Mouse (Mus musculus) adipocyte (in vitro differentiated cells): Measurements from ENCODE around the gene Ltb4r2.

Experiments used
- DNase-seq: peaks from one replicate; pipeline ENCODE4 v3.0.0-alpha.2; 2016; ENCODE audit warnings: low spot score

Gene Ltb4r2

DNA sequence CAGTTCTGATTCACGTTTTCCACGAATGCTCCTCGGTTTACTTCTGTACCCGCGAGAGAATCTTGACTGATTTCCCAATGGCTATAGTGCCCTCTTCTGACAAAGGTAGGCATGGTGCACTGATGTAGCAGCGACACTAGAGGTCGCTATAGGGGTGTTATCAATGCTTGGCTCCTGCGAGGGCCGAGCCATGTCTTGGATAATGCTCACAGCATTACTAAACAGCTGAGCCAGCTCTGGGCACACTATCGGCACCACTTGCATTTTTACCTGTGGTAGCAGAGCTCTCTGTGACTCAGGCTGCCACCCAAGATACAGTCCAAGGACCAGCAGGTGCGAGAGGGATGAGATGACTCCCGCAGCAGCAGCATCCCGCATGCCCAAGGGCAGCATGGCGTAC, 20.1 kb downstream of the Ltb4r2 start:
- DNase-seq = peak; percentile 83

DNA sequence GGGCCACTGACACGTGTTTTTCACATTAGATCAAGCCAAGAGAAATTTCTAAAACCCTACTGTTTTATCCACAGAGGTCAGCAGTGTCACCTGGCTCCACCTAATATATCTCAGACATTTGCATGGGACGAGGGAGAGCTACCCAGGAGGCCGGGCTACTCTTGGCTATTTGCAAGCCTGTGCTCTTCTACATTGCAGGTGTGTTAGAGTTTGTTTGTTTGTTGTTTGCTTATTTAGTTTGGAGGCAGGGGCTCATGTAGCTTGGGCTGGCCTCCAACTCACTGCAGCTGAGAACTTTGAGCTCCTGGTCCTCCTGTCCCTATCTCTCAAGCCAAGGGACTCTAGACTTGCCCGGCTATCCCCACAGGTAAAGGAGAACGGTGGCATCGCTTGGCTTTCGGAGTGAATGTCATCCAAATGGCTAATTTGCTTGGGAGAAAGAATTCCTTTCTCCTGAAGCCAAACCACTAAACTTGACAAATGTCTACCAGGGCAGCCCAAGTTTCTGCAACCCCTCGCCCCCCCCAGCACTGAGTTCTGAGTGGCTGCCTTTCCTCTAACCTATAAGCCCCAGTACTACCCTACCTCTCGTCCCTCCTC, 21.2 kb downstream of the Ltb4r2 start:
- DNase-seq = no peak

DNA sequence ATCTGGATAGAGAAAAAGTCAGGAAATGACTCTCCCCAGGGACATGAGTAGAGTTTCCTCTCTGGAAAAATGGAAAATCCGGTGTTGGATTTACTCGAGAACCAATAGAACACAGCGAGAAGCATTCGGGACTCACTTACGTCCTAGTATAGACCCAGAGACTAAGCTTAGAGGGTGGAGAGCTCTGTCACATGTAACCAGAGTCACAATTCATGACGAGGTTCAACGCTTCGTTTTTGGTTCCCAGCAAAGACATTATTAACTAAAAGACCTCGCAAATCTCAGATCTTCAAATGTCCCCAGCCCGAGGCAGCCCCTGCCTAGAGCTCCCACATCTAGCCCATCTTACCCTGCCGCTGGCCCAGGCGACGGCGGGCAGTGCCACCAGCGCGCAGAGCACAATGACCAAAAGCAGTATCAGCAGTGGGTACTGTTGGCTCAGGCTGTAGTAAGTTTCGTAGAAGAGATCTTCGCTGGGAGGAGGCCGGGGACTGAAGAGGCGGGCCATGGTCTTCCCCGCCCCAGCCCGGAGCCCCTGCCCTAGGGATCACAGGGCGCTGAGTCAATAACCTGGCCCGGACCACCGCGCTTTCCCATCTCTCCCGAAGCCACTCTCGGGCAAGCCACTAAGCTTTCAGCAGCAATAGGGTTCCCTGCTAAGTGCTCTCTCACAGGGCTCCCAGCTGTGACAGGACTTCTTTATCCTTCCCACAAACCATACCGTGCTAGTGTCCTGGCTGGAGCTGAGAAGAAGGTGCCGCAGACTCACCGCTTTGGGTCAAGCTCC, 22.1 kb downstream of the Ltb4r2 start:
- peak; percentile 39 for DNase-seq

DNA sequence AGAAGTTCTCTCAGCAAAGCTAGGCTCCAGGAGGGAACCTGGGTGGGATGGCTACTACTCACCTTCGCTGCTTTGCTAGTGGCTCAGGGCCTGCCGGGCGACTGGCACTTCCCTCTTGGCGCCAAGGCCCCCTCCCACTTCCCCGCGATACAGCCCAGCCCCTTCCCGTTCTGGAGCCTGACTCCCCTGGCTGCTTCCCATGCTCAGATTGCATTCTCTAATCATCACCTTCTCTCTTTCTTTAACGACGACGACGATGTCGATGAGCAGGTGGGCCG, 22.7 kb downstream of the Ltb4r2 start, which contains the start of gene Adcy4:
Gene Adcy4, minus strand, starts transcription at position 138 of the 278 bp plus-strand sequence.
- no peak for DNase-seq

DNA sequence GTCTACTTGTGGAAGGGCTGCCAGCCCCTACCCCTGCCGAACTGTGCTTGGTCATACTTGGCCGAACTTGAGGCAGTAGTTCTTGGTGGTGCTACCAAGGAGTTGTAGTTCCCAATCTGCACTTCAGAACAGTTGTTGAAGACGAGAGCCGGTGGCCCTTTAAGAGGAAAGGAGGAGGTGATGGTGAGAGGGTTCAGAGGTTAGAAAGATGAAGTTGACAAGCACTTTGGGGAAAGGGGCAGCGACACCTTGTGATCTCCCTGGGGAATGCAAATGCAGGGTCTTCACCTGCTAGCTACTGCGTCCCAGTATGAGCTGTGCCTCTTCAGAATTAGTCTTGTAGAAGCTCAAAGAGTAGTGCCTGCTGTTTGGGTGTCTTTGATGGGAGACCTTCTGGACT, 24.0 kb downstream of the Ltb4r2 start:
- DNase-seq = no peak

DNA sequence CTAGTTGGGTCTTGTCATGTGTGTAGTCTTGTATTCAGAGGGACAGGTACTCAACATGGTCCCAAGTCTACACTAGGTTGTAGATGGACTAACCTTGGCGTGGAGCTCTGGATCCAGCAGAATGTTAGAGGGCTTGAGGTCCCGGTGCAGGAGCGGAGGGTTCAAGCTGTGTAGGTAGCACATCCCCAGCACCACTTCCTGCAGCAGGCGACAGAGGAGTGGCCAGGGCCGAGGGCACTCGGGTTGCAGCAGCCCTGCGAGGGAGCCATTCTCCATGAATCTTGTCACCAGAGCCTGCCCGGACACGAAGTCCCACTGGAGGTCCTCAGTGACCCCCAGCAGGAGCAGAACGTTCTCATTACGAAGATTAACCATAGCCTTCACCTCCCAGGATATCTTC, 26.5 kb downstream of the Ltb4r2 start:
- no peak for DNase-seq

DNA sequence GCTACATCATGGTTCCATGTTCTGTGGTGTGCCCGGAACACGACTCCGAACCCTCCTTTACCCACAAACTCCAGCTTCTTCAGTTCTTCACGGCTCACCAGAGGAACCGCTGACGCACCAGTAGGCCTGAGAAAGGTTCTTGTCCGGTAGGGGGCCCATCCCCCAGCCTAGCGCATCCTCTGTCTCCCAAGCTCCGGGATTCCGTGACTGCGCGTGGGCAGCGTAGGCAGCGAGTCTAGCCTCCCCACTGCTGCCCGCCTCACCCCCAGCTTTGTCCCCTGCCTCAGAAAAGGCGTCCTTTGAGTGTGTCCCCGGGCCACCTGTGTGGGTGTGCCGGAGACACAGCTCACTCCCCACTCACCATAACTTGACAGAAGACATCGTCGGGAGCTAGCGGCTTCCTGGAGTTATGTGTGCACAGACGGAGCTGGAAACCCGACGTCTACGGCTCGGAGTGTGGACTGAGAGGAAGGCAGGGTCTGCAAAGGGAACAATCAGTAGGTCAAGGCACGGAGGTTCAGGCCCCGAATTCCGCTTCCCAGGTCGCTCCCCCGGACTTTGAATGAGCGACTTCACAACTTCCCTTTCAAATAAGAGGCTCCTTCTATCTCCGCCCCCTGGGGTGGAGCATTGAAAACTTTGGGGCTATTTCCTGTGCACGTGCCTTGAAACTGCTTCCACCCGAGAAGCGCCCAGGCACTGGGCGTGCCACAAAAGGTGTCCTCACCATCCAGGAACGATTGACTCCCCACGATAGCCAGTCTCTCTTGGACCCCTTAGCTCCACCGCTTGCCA, 27.2 kb downstream of the Ltb4r2 start, which contains the start of gene Ripk3:
Gene Ripk3, minus strand, starts transcription at position 610 of the 795 bp plus-strand sequence.
- no peak for DNase-seq

DNA sequence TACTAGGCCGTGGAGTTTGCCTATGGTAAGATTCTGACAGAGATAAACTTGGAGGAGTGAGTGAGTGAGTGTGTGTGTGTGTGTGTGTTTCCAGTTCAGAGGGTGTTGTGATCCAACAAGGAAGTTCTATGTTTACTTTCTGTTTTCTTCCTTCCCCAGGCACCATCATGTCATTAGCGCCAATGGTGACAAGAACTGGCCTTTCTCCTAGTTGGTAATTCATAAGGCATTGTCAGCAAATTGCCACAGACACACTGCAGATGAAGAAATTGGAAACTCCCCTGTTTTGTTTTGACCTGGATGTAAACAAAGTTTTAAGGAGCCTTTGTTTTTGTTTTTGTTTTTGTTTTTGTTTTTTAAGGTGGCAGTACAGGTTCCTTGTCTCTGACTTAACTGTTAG, 32.2 kb downstream of the Ltb4r2 start:
- DNase-seq = peak; percentile 88

DNA sequence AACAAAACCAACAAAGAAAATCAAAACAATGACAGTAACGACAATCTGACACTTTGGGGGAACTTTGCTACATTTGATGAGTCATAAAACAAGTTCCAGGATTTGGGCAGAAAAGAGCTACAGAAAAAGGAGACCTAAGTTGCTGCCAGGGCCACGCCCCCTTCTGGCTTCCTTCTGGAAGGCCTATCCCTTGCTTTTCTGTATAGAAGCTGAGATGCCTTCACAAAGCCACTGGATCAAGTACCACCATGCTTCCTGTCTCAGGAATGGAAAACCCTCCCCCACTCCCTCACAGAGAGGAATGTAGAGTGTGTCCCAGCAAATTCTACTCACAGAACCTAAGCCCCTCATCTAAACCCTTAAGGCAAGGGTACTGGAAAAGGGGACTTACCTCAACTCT, 32.7 kb downstream of the Ltb4r2 start:
- DNase-seq = peak; percentile 91

DNA sequence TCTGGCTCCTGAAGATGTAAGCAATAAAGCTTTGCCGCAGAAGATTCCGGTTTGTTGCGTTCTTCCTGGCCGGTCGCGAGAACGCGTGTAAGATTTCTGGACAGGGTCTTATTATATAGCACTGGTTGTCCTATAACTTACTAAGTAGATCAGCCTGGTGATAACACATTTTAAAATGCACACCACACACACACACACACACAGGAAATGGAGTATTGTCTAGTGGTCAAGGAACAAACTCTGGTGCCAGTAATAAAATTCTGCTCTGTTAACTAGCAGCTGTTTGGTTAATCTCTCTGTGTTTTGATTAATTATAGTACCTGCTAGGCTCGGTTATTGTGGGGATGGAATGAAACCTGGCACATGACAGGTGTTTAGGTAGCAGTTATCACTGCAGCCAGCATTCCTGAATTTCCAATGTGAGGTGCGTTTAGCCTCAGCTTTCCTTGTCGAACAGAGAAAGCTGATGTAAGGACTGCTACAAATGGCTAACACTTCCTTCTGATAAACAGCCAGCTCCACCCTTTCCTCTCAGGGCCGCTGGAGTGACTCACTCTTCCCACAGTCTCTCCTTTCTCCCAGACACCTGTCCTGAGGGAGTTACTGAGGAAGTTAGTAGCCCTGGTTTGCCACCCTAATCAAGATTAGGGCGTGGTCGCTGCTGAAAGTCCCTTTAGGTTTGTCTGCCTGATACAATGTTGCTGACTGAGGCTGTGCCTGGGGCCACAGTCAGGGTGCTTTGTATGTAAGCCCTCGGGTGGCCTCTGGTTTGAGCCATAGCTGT, 34.3 kb downstream of the Ltb4r2 start:
- DNase-seq = peak; percentile 35
